Mouse (Mus musculus) hindbrain, embryonic 16.5 days (tissue): Measurements from ENCODE around the gene Espnl. TPM values are rescaled to one million over a fixed set of nuclear protein-coding genes. Genes with fewer than 3 reads are reported as not detected.
A peak's percentile ranks its signal among the peaks of the same experiment; 100 is the strongest.

Source experiments
- ATAC-seq: fragments of 200-750 bp; cut with Nextera tagmentation; 2 replicates; pipeline ENCODE4 v1.8.0; 2017; ENCODE audit warnings: moderate TSS enrichment, moderate library complexity
- H3K27ac ChIP-seq: fragments of 300-500 bp; sonication (generic); 2 replicates; pipeline ENCODE4 v1.5.1; 2014; ENCODE audit warnings: low read depth, mild to moderate bottlenecking, control low read depth, low read length, moderate library complexity
- H3K27me3 ChIP-seq: fragments of 300-500 bp; sonication (generic); replicated peaks from 2 replicates; pipeline ENCODE4 v1.6.1; 2014; ENCODE audit warnings: low read length; ENCODE audit not compliant: control insufficient read depth, insufficient read depth
- H3K36me3 ChIP-seq: fragments of 300-500 bp; sonication (generic); 2 replicates; pipeline ENCODE4 v1.6.1; 2014; ENCODE audit warnings: mild to moderate bottlenecking, low read length, moderate library complexity, mixed read lengths; ENCODE audit not compliant: control insufficient read depth, insufficient read depth
- H3K4me1 ChIP-seq: fragments of 300-500 bp; sonication (generic); 2 replicates; pipeline ENCODE4 v1.6.1; 2014; ENCODE audit warnings: low read depth, low read length; ENCODE audit not compliant: control insufficient read depth, insufficient read depth
- H3K4me2 ChIP-seq: fragments of 300-500 bp; sonication (generic); 2 replicates; pipeline ENCODE4 v1.6.1; 2014; ENCODE audit warnings: mild to moderate bottlenecking, low read length, control low read depth, moderate library complexity
- H3K4me3 ChIP-seq: fragments of 300-500 bp; sonication (generic); 2 replicates; pipeline ENCODE4 v1.5.1; 2014; ENCODE audit warnings: mild to moderate bottlenecking, low read length, control low read depth, moderate library complexity
- H3K9ac ChIP-seq: fragments of 300-500 bp; sonication (generic); 2 replicates; pipeline ENCODE4 v1.6.1; 2014; ENCODE audit warnings: low read depth, mild to moderate bottlenecking, control low read depth, low read length, moderate library complexity
- H3K9me3 ChIP-seq: fragments of 300-500 bp; sonication (generic); 2 replicates; pipeline ENCODE4 v1.6.1; 2014; ENCODE audit warnings: mild to moderate bottlenecking, low read length, moderate library complexity; ENCODE audit not compliant: control insufficient read depth
- WGBS: fragments of 180-500 bp; shearing (Covaris S2); extraction: QIAGEN DNeasy Blood & Tissue Kit; methylation state at CpG from one replicate; pipeline ENCODE4 v1.1.7; 2014; 5-methylcytosine and 5-hydroxymethylcytosine counted together
- polyA plus RNA-seq: library from polyadenylated mRNA; unstranded; fragments of >200 nt; fragmentation: Nextera tagmentation; extraction: Ambion mirVana; gene quantifications from 2 replicates; pipeline ENCODE4 v1.2.1, GENCODE M21; 2015

Espnl gene
- polyA plus RNA-seq, 1 experiment from 2014 or later, result 0.05 TPM

- Histone ChIP-seq H3K27me3 (no peaks in the 10 kb centered on the region), H3K4me1 (peaks cover 4% of the 10 kb centered on the region), H3K9me3 (no peaks in the 10 kb centered on the region), H3K4me3 (no peak overlapping the region), H3K4me2 (no peak overlapping the region), H3K36me3 (no peaks in the 10 kb centered on the region), H3K9ac (no peak overlapping the region), H3K27ac (no peak overlapping the region)
- ATAC-seq, result no peak
- WGBS, result 94% methylated on average over 6 of the region's 6 CpGs
Measured at GRCm38 (mm10) chr1:91295544-91295943, 26.3 kb upstream of the Espnl start.

DNA sequence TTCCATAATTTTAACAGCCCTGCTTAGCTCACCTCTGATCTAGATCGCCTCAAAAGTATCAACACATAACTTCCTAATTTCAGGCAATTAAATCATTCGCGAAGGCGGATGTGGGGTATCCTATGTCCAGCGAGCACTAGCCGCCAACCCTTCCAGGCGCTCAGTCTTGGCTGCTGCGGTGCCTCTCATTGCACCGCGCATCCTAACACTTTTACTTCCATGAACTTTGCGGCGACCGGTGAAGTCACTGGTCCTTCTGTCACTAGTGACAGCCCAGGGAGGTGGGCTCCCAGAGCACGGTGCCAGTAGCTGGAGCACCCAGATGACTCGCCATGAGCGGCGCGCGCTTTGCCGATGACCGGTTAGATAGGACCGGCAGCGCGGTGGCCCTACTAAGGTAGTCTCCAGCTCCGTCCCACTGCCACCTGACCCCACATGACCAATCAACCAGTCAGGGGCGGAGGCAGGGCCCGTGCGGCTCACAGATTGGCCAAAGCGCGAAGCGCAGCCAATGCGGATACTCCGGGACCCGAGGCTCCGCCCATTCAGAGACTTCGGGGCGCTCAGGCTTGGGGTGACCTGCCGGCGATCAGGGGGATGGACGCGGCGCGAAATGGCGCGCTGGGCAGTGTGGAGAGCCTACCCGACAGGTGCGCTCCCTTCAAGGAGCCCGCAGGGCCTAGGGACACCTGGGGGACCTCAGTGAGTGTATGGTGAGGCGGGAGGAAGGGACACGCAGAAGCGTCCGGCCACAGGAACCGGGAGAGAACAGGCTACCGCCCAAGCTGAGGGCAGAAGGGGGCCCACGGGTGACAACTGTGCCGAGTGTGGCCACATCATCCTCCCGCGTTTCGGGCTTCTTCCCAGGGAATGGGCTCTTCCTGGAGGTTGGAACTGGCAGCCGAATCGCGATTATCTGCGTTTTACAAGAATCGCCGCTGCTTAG, 23.8 kb upstream of the Espnl start, which contains the start of gene Scly:
TSS of gene Scly (plus strand) at position 540 of the 946 bp plus-strand sequence.
- peaks cover 4% of the 10 kb centered on the region for H3K4me1 ChIP-seq
- peak; percentile 100 for ATAC-seq
- peak within 1 kb of the TSS; percentile 81 for H3K4me2 ChIP-seq
- peak within 1 kb of the TSS; percentile 52; the same call in 1 of the 2 replicates for H3K27ac ChIP-seq
- peak within 1 kb of the TSS; percentile 81 for H3K9ac ChIP-seq
- whole genome bisulfite sequencing, result under 1% methylated on average over 59 of the region's 65 CpGs
- no peaks in the 10 kb centered on the region for H3K27me3 ChIP-seq
- H3K4me3 ChIP-seq, result peak within 1 kb of the TSS; percentile 81
- no peaks in the 10 kb centered on the region for H3K36me3 ChIP-seq
- no peaks in the 10 kb centered on the region for H3K9me3 ChIP-seq

DNA sequence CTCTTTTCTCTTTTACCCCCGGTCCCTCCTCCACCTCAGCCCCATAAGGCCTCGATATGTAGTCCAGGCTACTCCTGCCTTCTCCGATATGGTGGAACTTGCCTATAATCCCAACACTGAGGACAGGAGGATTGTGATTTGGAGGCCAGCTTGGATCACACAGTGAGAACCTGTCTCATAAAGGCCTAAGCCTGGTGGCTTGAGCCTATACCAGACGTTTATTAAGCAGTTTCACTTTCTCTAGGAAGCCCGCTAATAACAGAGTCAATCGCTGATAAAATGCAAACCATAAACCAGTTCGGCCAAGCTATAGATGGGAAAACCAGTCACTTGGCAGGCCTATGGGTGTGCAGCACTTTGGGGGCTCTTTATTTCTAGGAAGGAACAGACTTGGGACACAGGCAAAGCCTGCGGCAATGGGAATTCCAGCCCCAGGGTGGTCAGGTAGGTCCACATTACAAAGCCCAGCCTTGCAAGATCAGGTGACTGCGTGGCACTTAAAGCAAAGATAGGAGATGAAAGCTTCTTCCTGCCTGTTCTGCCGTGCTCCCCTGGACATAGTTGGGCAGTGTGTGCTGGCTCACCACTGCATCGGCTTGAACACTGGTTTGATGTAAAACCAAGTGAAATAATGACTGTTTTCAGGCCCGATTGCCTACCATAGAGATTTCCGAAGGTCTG, 22.7 kb upstream of the Espnl start:
- 88% methylated on average over 13 of the region's 13 CpGs for WGBS
- Histone ChIP-seq H3K4me1 (peaks cover 4% of the 10 kb centered on the region), H3K9me3 (no peaks in the 10 kb centered on the region), H3K4me2 (peak overlapping the region; percentile 81), H3K36me3 (no peaks in the 10 kb centered on the region), H3K4me3 (peak overlapping the region; percentile 81), H3K9ac (peak overlapping the region; percentile 81), H3K27me3 (no peaks in the 10 kb centered on the region), H3K27ac (no peak overlapping the region)
- ATAC-seq, result no peak

GRCm38 (mm10) chr1:91299707-91300426, 22.0 kb upstream of the Espnl start:
- no peaks in the 10 kb centered on the region for H3K27me3 ChIP-seq
- whole genome bisulfite sequencing, result 60% methylated on average over 5 of the region's 5 CpGs
- H3K4me1 ChIP-seq, result peaks cover 4% of the 10 kb centered on the region
- H3K36me3 ChIP-seq, result no peaks in the 10 kb centered on the region
- H3K9ac ChIP-seq, result no peak overlapping the region
- H3K27ac ChIP-seq, result no peak overlapping the region
- ATAC-seq, result no peak
- no peaks in the 10 kb centered on the region for H3K9me3 ChIP-seq
- no peak overlapping the region for H3K4me3 ChIP-seq
- H3K4me2 ChIP-seq, result no peak overlapping the region

GRCm38 (mm10) chr1:91301206-91301920, 20.5 kb upstream of the Espnl start:
- ATAC-seq, result no peak
- Histone ChIP-seq H3K36me3 (0 out of 2 replicates have a peak, but pooled peaks cover 2% of the 10 kb centered on the region), H3K9ac (no peak overlapping the region), H3K4me2 (no peak overlapping the region), H3K4me1 (peaks cover 4% of the 10 kb centered on the region), H3K9me3 (no peaks in the 10 kb centered on the region), H3K27ac (no peak overlapping the region), H3K27me3 (no peaks in the 10 kb centered on the region), H3K4me3 (no peak overlapping the region)
- WGBS, result 78% methylated on average over 3 of the region's 3 CpGs

GRCm38 (mm10) chr1:91302021-91302420, 19.9 kb upstream of the Espnl start:
- Histone ChIP-seq H3K27me3 (no peaks in the 10 kb centered on the region), H3K4me1 (peaks cover 4% of the 10 kb centered on the region), H3K4me2 (no peak overlapping the region), H3K9ac (no peak overlapping the region), H3K4me3 (no peak overlapping the region), H3K36me3 (0 out of 2 replicates have a peak, but pooled peaks cover 2% of the 10 kb centered on the region), H3K9me3 (no peaks in the 10 kb centered on the region), H3K27ac (no peak overlapping the region)
- 95% methylated on average over 3 of the region's 3 CpGs for WGBS
- ATAC-seq, result no peak

DNA sequence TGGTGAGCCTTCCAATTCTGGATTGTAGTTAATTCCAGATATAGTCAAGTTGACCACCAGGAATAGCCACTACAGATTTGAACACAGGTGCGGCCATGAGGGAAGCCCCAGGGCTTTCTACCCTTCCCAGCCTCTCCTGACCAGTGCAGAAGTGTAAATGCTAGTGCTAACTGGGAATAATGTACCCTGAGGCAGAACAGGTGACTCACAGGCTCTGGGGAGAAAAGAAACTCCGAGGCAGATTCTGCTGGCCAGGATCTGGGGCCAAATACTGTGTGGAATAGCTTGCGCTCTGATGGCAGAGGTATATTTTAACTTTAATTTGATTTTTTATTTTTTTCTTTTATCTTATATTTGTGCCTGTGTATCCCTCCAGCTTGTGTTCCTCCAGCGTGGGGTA, 17.3 kb upstream of the Espnl start:
- Histone ChIP-seq H3K9me3 (no peaks in the 10 kb centered on the region), H3K36me3 (peaks cover 13% of the 10 kb centered on the region), H3K4me2 (no peak overlapping the region), H3K4me1 (no peaks in the 10 kb centered on the region), H3K9ac (no peak overlapping the region), H3K27me3 (no peaks in the 10 kb centered on the region), H3K27ac (no peak overlapping the region), H3K4me3 (no peak overlapping the region)
- WGBS, result 95% methylated on average over 4 of the region's 4 CpGs
- ATAC-seq, result no peak

DNA sequence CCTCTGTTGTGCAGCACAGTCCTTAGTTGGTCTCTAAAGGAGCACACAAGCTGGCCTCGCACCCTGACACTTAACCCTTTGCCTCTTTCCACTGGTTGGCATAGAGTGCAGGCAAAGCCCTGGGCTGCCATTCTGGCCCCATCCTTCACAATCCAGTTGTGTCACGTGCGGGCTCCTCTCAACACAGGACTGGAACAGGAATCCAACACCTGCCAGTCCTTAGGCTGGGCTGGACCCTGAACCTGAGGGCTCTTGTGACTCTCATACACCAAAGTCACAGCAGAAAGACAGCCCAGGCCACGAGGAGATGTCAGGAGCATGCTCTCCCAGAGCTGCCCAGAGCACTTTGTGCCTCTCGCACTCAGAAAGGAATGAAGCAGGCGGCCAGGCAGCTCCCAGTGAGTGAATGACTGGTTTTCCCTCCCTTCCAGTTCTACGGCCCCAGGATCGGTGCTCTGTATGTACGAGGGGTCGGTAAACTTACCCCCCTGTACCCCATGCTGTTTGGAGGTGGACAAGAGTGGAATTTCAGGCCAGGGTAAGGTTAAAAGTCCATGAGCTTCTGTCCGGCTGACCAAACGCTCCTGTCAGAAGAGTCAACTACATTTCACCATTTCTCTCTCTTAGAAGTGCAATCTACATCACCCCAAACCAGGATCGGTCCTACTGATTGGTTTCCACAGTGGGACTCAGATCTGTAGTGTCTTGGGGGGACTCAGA, 12.3 kb upstream of the Espnl start:
- WGBS, result 96% methylated on average over 13 of the region's 13 CpGs
- H3K27ac ChIP-seq, result no peak overlapping the region
- no peak overlapping the region for H3K9ac ChIP-seq
- H3K4me3 ChIP-seq, result no peak overlapping the region
- peaks cover 18% of the 10 kb centered on the region for H3K36me3 ChIP-seq
- H3K9me3 ChIP-seq, result no peaks in the 10 kb centered on the region
- H3K4me1 ChIP-seq, result no peaks in the 10 kb centered on the region
- ATAC-seq, result no peak
- H3K27me3 ChIP-seq, result no peaks in the 10 kb centered on the region
- H3K4me2 ChIP-seq, result no peak overlapping the region
